Mouse (Mus musculus) limb, embryonic 11.5 days (tissue): ENCODE results near the gene Gm13199. TPM values are rescaled to one million over a fixed set of nuclear protein-coding genes. Genes with fewer than 3 reads are reported as not detected.
A peak's percentile ranks its signal among the peaks of the same experiment; 100 is the strongest.

ENCODE experiments used
- ATAC-seq: fragments of 200-750 bp; cut with Nextera tagmentation; 2 replicates; pipeline ENCODE4 v1.8.0; 2017; ENCODE audit warnings: low read depth; ENCODE audit not compliant: insufficient number of reproducible peaks, low FRiP score, low TSS enrichment
- DNase-seq: peaks from one replicate; pipeline ENCODE4 v3.0.0-alpha.2; 2015; ENCODE audit warnings: low spot score
- H3K27ac ChIP-seq: fragments of 300-500 bp; sonication (generic); replicated peaks from 2 replicates; pipeline ENCODE4 v1.5.1; 2014; ENCODE audit warnings: low read depth, mild to moderate bottlenecking, low read length
- H3K27me3 ChIP-seq: fragments of 300-500 bp; sonication (generic); 2 replicates; pipeline ENCODE4 v1.6.1; 2014; ENCODE audit warnings: mild to moderate bottlenecking, low read length, mixed read lengths; ENCODE audit not compliant: control insufficient read depth, insufficient read depth
- H3K36me3 ChIP-seq: fragments of 300-500 bp; sonication (generic); 2 replicates; pipeline ENCODE4 v1.6.1; 2014; ENCODE audit warnings: mild to moderate bottlenecking, low read length, moderate library complexity, mixed read lengths; ENCODE audit not compliant: control insufficient read depth, insufficient read depth
- H3K4me1 ChIP-seq: fragments of 300-500 bp; sonication (generic); 2 replicates; pipeline ENCODE4 v1.6.1; 2014; ENCODE audit warnings: low read length, mixed read lengths; ENCODE audit not compliant: control insufficient read depth, insufficient read depth
- H3K4me2 ChIP-seq: fragments of 300-500 bp; sonication (generic); 2 replicates; pipeline ENCODE4 v1.6.1; 2014; ENCODE audit warnings: low read depth, mild to moderate bottlenecking, moderate library complexity; ENCODE audit not compliant: severe bottlenecking
- H3K4me3 ChIP-seq: fragments of 300-500 bp; sonication (generic); 2 replicates; pipeline ENCODE4 v1.5.1; 2014; ENCODE audit warnings: low read depth, low read length
- H3K9ac ChIP-seq: fragments of 300-500 bp; sonication (generic); 2 replicates; pipeline ENCODE4 v1.6.1; 2014; ENCODE audit warnings: mild to moderate bottlenecking, low read length
- H3K9me3 ChIP-seq: fragments of 300-500 bp; sonication (generic); 2 replicates; pipeline ENCODE4 v1.6.1; 2016; ENCODE audit warnings: low read length; ENCODE audit not compliant: control insufficient read depth
- WGBS: fragments of 180-500 bp; shearing (Covaris S2); extraction: QIAGEN DNeasy Blood & Tissue Kit; methylation state at CpG from one replicate; pipeline ENCODE4 v1.1.7; 2014; 5-methylcytosine and 5-hydroxymethylcytosine counted together
- polyA plus RNA-seq: library from polyadenylated mRNA; unstranded; fragments of >200 nt; fragmentation: Nextera tagmentation; extraction: Ambion mirVana; gene quantifications from 2 replicates; pipeline ENCODE4 v1.2.1, GENCODE M21; 2014

Gene Gm13199
- polyA plus RNA-seq, 1 experiment from 2014 or later, result 2.5 TPM

DNA sequence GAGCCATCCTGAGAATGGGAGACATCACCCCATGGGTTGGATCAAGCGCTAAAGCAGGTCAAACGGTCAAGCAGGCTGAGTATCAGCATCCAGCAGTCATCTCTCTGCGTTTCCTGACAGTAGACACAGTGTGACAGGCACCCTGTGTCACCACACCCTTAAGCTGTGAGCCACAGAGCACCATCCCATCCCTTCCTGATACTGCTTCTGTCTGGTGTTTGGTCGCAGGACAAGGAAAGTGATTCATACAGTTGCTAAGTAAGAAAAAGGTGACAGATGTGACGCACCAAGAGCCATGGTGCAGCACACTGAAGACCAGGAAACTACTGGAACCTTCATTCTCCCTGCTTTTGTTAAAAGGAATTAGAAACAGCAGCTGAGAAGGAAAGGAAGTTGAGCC, 26.1 kb upstream of the Gm13199 start:
- H3K4me2 ChIP-seq, result no peak overlapping the region
- no peaks in the 10 kb centered on the region for H3K4me1 ChIP-seq
- no peaks in the 10 kb centered on the region for H3K9me3 ChIP-seq
- H3K9ac ChIP-seq, result no peak overlapping the region
- H3K4me3 ChIP-seq, result no peak overlapping the region
- ATAC-seq (no peak), DNase-seq (no peak)
- H3K27me3 ChIP-seq, result no peaks in the 10 kb centered on the region
- WGBS, result 83% methylated on average over 5 of the region's 5 CpGs
- no peak overlapping the region for H3K27ac ChIP-seq
- H3K36me3 ChIP-seq, result peaks cover 10% of the 10 kb centered on the region

GRCm38 (mm10) chr2:5877446-5877845, 14.7 kb upstream of the Gm13199 start:
- no peak overlapping the region for H3K4me3 ChIP-seq
- peaks cover 19% of the 10 kb centered on the region for H3K36me3 ChIP-seq
- DNase-seq (no peak), ATAC-seq (no peak)
- no peak overlapping the region for H3K27ac ChIP-seq
- H3K4me2 ChIP-seq, result no peak overlapping the region
- no peaks in the 10 kb centered on the region for H3K27me3 ChIP-seq
- 77% methylated on average over 3 of the region's 3 CpGs for WGBS
- no peak overlapping the region for H3K9ac ChIP-seq
- no peaks in the 10 kb centered on the region for H3K4me1 ChIP-seq
- H3K9me3 ChIP-seq, result no peaks in the 10 kb centered on the region

DNA sequence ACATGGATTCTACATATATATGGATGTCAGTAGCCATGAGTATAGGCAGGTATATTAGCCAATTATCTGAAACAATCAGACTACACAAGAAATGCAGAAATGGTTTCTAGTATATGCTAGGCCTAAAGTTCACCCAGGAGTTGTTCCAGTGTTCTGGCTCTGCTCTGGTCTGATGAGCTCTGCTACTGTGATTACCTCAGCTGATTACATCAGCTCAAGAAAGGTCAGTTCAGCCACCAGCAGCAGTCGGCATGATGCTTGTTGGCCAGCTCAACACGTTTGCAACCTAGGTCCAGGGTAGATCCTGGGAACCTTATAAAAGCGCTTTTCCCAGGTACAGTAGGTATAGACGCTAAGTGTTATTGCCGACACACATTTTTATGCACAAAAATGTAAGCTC, 7.0 kb upstream of the Gm13199 start:
- H3K9ac ChIP-seq, result no peak overlapping the region
- no peak overlapping the region for H3K4me3 ChIP-seq
- no peak overlapping the region for H3K4me2 ChIP-seq
- 92% methylated on average over 5 of the region's 5 CpGs for WGBS
- ATAC-seq (no peak), DNase-seq (no peak)
- no peak overlapping the region for H3K27ac ChIP-seq
- H3K27me3 ChIP-seq, result no peaks in the 10 kb centered on the region
- H3K36me3 ChIP-seq, result peaks cover 13% of the 10 kb centered on the region
- H3K4me1 ChIP-seq, result no peaks in the 10 kb centered on the region
- H3K9me3 ChIP-seq, result no peaks in the 10 kb centered on the region

- no peak for ATAC-seq
These were observed 4.9 kb upstream of the Gm13199 start for GRCm38 (mm10) chr2:5867681-5868080.

GRCm38 (mm10) chr2:5851866-5852265, 10.9 kb downstream of the Gm13199 start:
- WGBS, result 88% methylated on average over 5 of the region's 5 CpGs
- Histone ChIP-seq H3K4me3 (no peak overlapping the region), H3K9me3 (peaks cover 2% of the 10 kb centered on the region; the same call in 1 of the 2 replicates), H3K9ac (no peak overlapping the region), H3K4me2 (no peak overlapping the region), H3K36me3 (peaks cover 5% of the 10 kb centered on the region; the same call in 1 of the 2 replicates), H3K27ac (no peak overlapping the region), H3K4me1 (0 out of 2 replicates have a peak, but pooled peaks cover under 1% of the 10 kb centered on the region), H3K27me3 (no peaks in the 10 kb centered on the region)
- ATAC-seq, result no peak
- no peak for DNase-seq

More at GRCm38 (mm10) chr2:5867681-5868080, 4.9 kb upstream of the Gm13199 start:
- DNase-seq, result no peak
- WGBS, result 95% methylated on average over 2 of the region's 2 CpGs
- H3K4me1 ChIP-seq, result no peaks in the 10 kb centered on the region
- no peak overlapping the region for H3K9ac ChIP-seq
- no peak overlapping the region for H3K4me3 ChIP-seq
- no peaks in the 10 kb centered on the region for H3K27me3 ChIP-seq
- H3K4me2 ChIP-seq, result no peak overlapping the region
- no peak overlapping the region for H3K27ac ChIP-seq
- peaks cover 2% of the 10 kb centered on the region for H3K36me3 ChIP-seq
- no peaks in the 10 kb centered on the region for H3K9me3 ChIP-seq

DNA sequence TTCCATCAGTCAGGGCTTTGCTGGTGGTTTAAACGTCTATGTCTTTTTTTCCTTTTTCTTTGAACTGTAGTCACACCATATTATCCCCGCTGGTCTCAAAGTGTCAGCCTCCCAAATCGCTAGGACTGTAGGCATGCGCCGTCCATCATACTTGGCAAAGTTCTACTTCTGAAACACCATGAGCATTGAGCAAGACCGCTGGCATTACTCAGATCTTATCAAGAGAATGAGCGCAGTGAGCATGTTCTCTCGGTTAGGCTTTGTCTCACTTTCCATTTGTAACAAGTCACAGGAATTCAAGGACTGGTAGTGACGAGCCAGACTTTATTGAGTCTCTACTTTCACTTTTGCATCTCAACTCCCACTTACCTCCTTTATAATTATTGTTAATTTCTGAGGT, 11.6 kb downstream of the Gm13199 start:
- no peak overlapping the region for H3K27ac ChIP-seq
- 91% methylated on average over 9 of the region's 9 CpGs for WGBS
- peaks cover 2% of the 10 kb centered on the region; the same call in 1 of the 2 replicates for H3K9me3 ChIP-seq
- H3K4me2 ChIP-seq, result no peak overlapping the region
- H3K36me3 ChIP-seq, result peaks cover 3% of the 10 kb centered on the region; the same call in 1 of the 2 replicates
- 0 out of 2 replicates have a peak, but pooled peaks cover 5% of the 10 kb centered on the region for H3K4me1 ChIP-seq
- no peak for DNase-seq
- no peaks in the 10 kb centered on the region for H3K27me3 ChIP-seq
- no peak for ATAC-seq
- no peak overlapping the region for H3K4me3 ChIP-seq
- H3K9ac ChIP-seq, result no peak overlapping the region

GRCm38 (mm10) chr2:5845826-5846225, 16.9 kb downstream of the Gm13199 start:
- no peak for ATAC-seq
- WGBS, result 32% methylated on average over 4 of the region's 4 CpGs

DNA sequence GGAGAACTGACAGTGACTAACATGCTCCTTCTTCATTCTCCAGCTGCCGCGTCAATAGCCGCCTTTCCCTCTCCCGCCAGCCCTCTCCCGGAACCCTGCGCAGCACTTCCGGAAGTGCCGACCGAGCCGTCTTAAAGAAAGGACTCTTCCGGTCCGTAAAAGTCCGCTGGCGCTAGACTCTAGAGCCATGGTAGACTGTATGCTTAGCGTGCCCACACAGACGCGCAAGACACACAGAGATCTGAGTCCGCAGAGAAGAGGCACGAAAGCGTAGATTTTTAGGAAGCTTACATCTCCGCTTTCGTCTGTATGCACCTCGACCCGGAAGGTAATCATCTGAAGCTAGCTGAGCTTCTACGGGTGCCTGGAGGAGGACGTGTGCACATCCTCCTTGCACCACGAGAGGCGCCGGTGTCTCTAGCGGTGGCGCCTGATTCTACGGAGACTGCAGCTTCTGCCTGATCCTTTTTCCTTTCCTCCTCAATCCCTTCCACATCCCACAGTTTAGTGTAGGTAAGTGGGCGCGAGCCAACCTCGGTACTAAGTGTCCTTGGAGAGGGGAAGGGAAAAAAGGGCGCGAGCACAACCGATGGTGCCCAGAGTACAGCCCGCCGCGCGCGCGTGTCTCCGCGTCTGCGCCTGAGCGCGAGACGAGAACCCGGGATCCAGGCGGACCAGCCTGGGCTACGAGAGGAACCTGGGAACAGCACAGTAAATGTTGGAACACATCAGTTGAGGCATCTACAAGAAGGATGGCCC, 17.7 kb downstream of the Gm13199 start, which contains the start of the genes Nudt5 and Cdc123:
Gene Nudt5 (plus strand): TSS at position 147 of the 759 bp plus-strand sequence.
Gene Cdc123 (minus strand): TSS at position 292 of the 759 bp plus-strand sequence.
- peak within 1 kb of the TSS; percentile 77 for H3K27ac ChIP-seq
- H3K9me3 ChIP-seq, result peaks cover 2% of the 10 kb centered on the region; the same call in 1 of the 2 replicates
- peak; percentile 90 for ATAC-seq
- peak within 1 kb of the TSS; percentile 86 for H3K9ac ChIP-seq
- under 1% methylated on average over 53 of the region's 53 CpGs for WGBS
- no peaks in the 10 kb centered on the region for H3K27me3 ChIP-seq
- H3K36me3 ChIP-seq, result peaks cover 14% of the 10 kb centered on the region
- peak within 1 kb of the TSS; percentile 48 for H3K4me2 ChIP-seq
- 0 out of 2 replicates have a peak, but pooled peaks cover 5% of the 10 kb centered on the region for H3K4me1 ChIP-seq
- peak within 1 kb of the TSS; percentile 78 for H3K4me3 ChIP-seq
- DNase-seq, result peak; percentile 89

More at GRCm38 (mm10) chr2:5845826-5846225, 16.9 kb downstream of the Gm13199 start:
- Histone ChIP-seq H3K4me1 (0 out of 2 replicates have a peak, but pooled peaks cover 5% of the 10 kb centered on the region), H3K27me3 (no peaks in the 10 kb centered on the region), H3K27ac (no peak overlapping the region), H3K36me3 (peaks cover 8% of the 10 kb centered on the region), H3K9ac (peak overlapping the region; percentile 86), H3K4me3 (peak overlapping the region; percentile 78), H3K4me2 (peak overlapping the region; percentile 47), H3K9me3 (peaks cover 2% of the 10 kb centered on the region; the same call in 1 of the 2 replicates)
- no peak for DNase-seq
